Mouse (Mus musculus) frontal cortex, postnatal 10 days (tissue): Measurements from ENCODE around the gene Acad12.

Source experiments
- DNase-seq, 2 experiments: peaks; one replicate each; pipeline ENCODE4 v3.0.0; 2022; ENCODE audit warnings: low spot score in 2 of 2, mixed read lengths in 1 of 2

Gene Acad12

DNA sequence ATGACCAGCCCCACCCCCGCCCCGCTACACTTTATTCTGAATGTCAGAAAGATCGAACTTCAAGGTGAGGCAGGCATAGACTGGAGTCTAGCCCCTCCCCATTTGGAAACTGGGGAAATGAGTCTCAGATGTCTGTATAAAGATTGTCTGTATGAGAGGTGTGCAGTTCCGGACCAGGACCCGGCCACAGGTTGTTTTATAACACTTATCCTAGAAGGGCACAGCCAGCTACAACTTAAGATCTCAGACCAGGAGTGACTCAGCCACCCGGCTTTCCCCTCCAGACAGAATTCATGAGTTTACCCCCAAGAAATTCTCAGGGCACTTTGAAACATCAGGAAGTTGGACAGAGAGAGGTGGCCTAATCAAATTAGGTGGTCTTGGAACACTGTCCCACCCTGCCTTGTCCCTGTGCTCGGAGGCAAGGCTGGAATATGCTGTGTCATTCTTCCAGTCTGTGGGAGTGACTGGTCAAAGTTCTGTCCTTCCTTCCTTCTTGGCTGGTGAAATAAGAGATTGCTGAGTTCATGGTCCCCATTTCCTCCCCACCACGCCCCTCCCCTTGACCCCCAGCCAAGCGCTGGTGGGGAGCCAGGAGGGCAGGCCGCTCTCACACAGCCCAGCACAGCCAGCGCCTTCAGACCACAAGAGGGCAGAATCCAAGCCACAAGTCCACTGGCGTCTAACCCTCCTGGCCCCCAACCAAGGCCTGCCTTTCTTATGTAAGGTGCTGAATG is 34.8 kb downstream of the Acad12 start:
- DNase-seq = peak; percentile 69 to 74

DNA sequence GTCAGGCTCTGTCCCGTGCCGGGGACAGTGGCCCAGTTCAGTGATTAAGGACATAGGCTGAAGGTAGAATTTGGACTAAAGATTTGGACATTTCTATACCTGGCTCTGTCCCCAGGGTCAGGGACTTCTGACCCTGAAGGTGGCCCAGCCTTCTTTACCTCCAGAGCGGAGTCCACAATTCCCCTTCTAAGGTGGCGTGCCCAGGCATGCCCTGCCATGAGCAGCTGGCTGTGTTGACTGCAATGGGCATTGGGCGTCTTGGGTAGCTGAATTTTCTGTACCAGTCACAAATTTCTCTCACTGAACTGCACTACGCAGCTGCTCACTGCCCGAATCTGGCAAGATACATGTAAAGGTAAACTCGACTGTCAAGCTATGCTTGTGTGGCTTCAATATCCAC is 36.8 kb downstream of the Acad12 start:
- no peak for DNase-seq

DNA sequence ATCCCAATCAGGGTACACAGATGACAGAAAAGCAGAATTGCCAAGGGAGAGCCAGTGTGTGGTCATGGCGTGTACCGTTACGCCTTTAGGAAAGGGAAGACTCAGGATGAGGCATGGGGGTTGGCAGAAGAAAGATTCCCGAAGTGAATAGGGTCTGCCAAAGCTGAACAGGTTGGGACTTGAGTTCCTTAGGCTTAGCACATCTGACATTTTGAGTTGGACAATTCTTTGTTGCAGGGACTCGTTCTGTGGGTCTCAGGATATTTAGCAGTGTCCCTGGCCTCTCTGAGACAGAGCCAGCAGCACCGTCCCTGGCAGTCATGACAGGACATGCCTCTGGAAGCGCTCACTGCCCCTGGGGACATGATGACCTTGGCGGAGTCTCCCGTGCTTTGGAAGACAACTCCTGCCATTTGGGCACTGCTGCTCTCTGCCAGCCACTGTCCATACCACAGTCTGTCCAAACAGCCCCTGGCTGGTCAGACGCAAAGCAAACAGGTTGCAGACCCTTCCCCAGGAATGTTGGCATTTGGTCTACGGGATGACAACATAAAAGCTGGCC is 41.7 kb downstream of the Acad12 start:
- no peak for DNase-seq

DNA sequence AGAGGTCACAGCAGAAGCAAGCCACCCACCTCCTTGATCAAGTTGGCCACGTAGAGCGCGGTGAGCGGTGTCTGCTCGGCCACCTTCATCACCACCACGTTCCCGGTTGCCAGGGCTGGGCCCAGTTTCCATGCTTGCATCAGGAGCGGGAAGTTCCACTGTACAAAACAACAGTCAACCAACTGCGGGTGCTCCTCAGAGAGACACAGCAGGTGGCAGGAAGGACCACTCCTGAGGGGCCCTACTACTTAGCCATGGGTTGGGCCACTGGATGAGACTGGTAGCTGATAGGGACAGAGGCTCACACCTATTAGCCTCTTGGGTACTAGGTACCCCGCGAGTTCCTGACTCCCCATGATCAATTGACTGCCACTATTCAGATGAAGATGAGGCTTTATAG is 42.9 kb downstream of the Acad12 start:
- no peak for DNase-seq

DNA sequence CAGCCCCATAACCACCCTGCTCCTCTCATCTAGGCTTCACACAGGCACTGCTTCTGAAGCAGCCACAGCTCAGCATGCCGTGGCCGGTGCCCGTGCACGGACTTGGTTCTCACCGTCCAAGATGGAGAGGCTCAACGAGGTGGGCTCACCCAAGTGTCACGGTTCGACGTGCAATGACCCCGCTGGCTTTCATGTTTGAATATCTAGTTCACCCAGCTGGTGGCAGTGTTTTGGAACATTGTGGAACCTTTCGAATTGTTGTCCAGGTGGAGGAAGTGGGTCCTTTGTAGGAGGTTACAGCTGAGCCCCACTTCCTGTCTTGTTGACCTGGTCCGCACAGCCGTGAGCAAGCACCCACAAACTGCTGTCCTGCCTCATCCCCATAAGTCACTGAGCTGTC is 44.6 kb downstream of the Acad12 start:
- no peak for DNase-seq

- no peak for DNase-seq
Observed at GRCm38 (mm10) chr5:121570787-121571186, 48.0 kb downstream of the Acad12 start.

DNA sequence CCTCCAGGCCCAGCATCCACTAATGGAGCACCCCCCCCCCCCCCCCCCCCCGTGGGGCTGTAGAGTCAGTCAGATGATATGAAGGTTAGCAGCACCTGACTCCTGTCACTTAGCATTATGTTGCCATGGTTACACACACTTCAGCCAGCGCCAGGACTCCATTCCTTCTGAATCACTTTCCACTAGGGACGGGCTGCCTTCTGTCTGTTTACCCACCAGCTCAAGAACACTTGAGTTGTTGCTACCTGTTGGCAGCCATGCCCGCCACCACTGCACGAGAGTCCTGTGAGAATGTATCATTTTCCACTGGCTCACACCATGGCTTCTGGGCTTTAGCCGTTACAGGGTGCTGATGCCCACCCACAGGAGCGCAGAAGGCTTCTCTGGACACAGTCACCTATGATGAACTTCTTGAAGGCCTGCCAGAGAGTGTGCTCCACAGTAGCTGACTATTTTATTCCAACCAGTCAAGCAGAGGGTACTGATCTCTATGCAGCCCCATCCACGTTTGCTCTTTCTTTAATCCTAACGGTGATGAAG is 48.8 kb downstream of the Acad12 start:
- DNase-seq = no peak

- no peak for DNase-seq
Observed at GRCm38 (mm10) chr5:121566035-121566681, 52.6 kb downstream of the Acad12 start.

GRCm38 (mm10) chr5:121564468-121564895 is 54.3 kb downstream of the Acad12 start:
- DNase-seq = peak; percentile 67 to 74

DNA sequence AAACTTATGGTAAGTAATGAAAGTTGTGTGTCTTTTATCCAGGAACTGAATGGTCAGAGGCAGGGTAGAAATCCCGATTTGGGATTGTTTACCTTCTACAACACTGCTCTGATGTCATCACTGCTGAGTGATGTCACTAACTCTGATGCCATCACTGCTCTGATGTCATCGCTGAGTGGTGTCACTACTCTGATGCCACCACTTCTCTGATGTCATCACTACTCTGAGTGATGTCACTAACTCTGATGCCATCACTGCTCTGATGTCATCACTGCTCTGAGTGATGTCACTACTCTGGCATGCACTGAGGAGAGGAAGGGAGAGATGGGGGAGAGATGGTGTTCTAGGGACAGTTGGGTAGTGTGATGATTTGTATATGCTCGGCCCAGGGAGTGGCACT is 56.3 kb downstream of the Acad12 start:
- DNase-seq = no peak

- no peak for DNase-seq
Observed at GRCm38 (mm10) chr5:121549196-121549595, 69.5 kb downstream of the Acad12 start.

DNA sequence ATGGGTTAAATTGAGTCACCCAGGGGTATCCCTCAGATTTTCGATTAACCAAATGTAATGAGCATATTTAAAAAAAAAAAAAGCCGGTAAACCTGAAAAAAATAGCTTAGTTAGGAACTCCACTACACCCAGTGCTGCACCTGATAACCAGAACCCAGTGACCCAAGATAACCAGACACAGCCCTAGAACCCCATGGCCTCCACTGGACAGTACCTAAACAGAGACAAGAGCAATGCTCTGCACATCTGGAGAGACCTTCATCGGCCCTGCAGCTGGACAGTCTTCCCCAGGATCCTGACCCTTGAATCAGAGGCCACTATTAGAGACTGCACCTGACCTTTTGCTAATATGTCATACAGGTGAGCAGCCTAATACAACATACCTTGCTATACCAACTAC is 71.7 kb downstream of the Acad12 start:
- DNase-seq = no peak
